Mouse (Mus musculus) megakaryocyte, embryonic 14.5 days (primary cell): ENCODE measurements around the gene Cnpy1. TPM values are rescaled to one million over a fixed set of nuclear protein-coding genes. Genes with fewer than 3 reads are reported as not detected.

Experiments
- H3K27me3 ChIP-seq: replicated peaks from 2 replicates; pipeline ENCODE3; 2012; ENCODE audit warnings: inconsistent platforms
- H3K36me3 ChIP-seq: replicated peaks from 2 replicates; pipeline ENCODE3; 2012; ENCODE audit warnings: low read length, inconsistent platforms, mixed read lengths
- H3K4me1 ChIP-seq: 2 replicates; pipeline ENCODE4 v1.6.1; 2012; ENCODE audit warnings: inconsistent platforms
- H3K4me3 ChIP-seq: replicated peaks from 2 replicates; pipeline ENCODE3; 2012; ENCODE audit warnings: moderate library complexity, mild to moderate bottlenecking, inconsistent platforms
- H3K9me3 ChIP-seq: 2 replicates; pipeline ENCODE4 v1.6.1; 2012; ENCODE audit warnings: inconsistent platforms
- FLI1 ChIP-seq: IDR thresholded peaks from 2 replicates; pipeline ENCODE4 v1.6.1; 2012; ENCODE audit warnings: low read length, inconsistent platforms, mixed read lengths
- GATA1 ChIP-seq: IDR thresholded peaks from 3 replicates; pipeline ENCODE4 v1.6.1; 2012; ENCODE audit warnings: mixed read lengths, low read length, inconsistent platforms, borderline replicate concordance
- polyA plus RNA-seq: library from polyadenylated mRNA; stranded (reverse); fragments of >175 nt; gene quantifications from 2 replicates; pipeline ENCODE4 v1.2.3, GENCODE M21; 2012; ENCODE audit warnings: low replicate concordance; ENCODE audit not compliant: insufficient read depth

Gene Cnpy1
- polyA plus RNA-seq, 1 experiment: not detected

DNA sequence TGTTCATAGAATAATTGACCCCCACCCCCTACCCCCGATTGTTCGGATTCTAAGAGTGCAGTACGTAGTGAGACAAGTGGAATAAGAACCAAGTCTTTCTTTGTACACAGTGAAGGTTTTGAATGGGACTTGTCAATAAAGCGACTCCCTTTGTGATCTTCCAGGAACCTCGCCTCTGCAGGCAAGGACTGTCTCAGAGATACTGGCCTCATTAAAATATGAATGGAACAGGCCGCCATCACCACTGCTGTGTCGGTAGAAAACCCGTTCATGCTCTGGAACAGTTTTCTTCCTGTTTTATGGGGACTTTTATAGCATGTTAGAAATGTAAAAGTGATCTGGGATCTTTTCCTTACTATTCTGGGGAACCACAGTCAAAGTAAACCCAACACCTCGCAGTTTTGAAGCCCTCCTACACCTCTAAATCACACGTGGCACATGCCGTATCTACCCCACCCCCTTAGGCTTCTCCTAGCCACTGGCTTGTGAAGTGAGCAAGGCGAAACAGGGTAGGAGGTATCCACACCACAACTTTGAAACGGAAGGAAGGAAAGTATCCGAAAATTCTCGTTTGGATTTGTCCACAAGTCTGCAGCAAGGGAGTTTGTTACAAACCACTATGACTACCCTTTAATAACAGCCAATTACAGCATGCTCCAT is 33.8 kb downstream of the Cnpy1 start:
- Histone ChIP-seq H3K27me3 (peaks cover 88% of the 10 kb centered on the region), H3K4me3 (no peak overlapping the region), H3K36me3 (no peaks in the 10 kb centered on the region), H3K4me1 (peaks cover 43% of the 10 kb centered on the region), H3K9me3 (no peaks in the 10 kb centered on the region)
- no peak for TF ChIP-seq FLI1
- no peak for TF ChIP-seq GATA1

GRCm38 (mm10) chr5:28210591-28211550 is 34.7 kb downstream of the Cnpy1 start:
- Histone ChIP-seq H3K4me1 (peaks cover 43% of the 10 kb centered on the region), H3K27me3 (peaks cover 86% of the 10 kb centered on the region), H3K9me3 (no peaks in the 10 kb centered on the region), H3K36me3 (no peaks in the 10 kb centered on the region), H3K4me3 (peak overlapping the region; percentile 64)
- TF ChIP-seq GATA1 (no peak), FLI1 (no peak)

DNA sequence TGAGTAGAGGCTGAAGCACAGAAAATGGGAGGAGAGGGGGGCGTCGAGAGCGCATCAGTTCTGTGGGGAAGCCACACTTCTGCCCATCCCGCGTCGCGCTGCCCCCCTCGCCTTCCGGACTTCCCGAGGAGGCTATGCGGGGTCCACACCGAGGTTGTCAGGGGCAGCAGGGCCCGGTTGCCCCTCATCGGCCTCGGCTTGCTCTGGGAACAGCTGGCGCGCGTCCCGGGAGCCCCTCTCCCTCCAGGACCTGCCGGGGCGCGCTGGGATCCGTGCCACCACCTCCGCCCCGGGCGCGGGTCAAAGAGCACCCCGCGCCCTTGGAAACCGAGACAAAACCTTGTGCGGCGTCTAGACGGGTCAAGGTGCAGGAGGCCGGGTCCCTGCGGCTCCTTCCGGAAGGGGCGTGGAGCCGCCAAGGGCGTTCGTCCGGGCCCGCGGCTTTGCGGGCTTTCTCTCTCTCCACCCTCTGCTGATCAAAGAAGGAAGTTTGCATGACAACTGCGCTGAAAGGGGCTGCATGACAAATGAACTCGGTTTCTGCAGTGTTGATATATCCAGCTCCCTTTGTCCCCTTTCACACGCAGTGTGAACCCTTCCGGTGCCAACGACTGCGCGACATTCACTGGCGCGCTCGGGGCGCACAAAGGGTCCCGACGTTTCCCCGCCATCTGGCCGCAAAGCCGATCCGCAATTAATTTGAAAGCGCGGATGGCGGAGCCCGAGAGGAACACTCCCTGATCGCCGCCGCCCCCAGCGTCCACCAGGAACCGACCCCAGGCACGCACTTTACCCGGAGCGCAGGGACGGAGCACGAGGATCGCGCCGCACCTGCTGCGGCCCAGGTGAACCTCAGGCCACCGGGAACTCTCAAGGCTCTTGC is 35.8 kb downstream of the Cnpy1 start:
- TF ChIP-seq GATA1 (no peak), FLI1 (no peak)
- H3K27me3 ChIP-seq: peaks cover 87% of the 10 kb centered on the region

DNA sequence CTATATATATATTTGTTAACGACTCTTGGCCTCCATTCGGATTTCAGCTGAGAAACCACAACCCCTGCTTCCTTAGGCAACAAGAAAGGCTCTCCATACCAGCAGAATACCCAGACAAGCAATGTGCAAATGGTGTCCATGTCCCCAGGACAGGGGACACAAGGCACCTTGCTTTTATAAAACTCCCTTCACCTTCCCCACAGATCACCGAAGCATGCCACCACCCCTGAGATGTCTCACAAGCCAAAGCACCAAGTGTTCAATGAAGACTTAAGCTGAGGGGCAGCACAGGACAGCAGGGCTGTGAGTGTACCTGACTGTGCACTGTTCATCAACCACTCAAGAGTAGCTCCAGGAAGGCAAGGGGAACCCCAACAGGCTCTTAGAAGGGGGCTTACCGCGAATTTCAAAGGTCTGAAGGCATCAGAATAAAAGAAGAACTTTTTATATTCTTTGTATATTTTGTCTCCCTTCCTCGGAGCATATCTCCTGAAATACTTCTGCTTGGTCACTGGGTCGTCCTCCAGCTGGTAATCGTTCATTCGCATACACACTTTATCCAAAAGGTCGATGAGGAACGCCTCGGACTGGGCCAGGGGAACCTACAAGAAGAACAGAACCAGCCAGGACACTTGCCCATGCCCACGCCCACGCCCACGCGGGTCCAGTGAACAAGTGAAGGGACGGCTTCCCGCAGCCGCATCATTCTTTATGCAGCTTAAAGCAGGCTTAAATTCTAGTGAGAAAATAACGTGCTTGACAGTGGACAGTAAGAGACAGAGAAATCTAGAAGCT is 36.7 kb downstream of the Cnpy1 start:
- no peaks in the 10 kb centered on the region for H3K36me3 ChIP-seq
- no peak overlapping the region for H3K4me3 ChIP-seq
- H3K4me1 ChIP-seq: peaks cover 32% of the 10 kb centered on the region
- no peaks in the 10 kb centered on the region for H3K9me3 ChIP-seq
- no peak for TF ChIP-seq FLI1
- no peak for TF ChIP-seq GATA1
- peaks cover 86% of the 10 kb centered on the region for H3K27me3 ChIP-seq

More for the DNA sequence above, 35.8 kb downstream of the Cnpy1 start:
- Histone ChIP-seq H3K4me1 (peaks cover 40% of the 10 kb centered on the region), H3K4me3 (peak overlapping the region; percentile 86), H3K36me3 (no peaks in the 10 kb centered on the region), H3K9me3 (no peaks in the 10 kb centered on the region)

GRCm38 (mm10) chr5:28207043-28207442 is 38.6 kb downstream of the Cnpy1 start:
- Histone ChIP-seq H3K4me1 (peaks cover 28% of the 10 kb centered on the region), H3K4me3 (no peak overlapping the region), H3K27me3 (peaks cover 86% of the 10 kb centered on the region), H3K36me3 (no peaks in the 10 kb centered on the region), H3K9me3 (no peaks in the 10 kb centered on the region)
- TF ChIP-seq GATA1: no peak
- TF ChIP-seq FLI1: no peak

- peaks cover 85% of the 10 kb centered on the region for H3K27me3 ChIP-seq
- H3K4me1 ChIP-seq: peaks cover 23% of the 10 kb centered on the region
- no peaks in the 10 kb centered on the region for H3K36me3 ChIP-seq
- no peak overlapping the region for H3K4me3 ChIP-seq
- TF ChIP-seq GATA1: no peak
- TF ChIP-seq FLI1: no peak
- H3K9me3 ChIP-seq: no peaks in the 10 kb centered on the region
Measured at GRCm38 (mm10) chr5:28206448-28206847, 39.2 kb downstream of the Cnpy1 start.

DNA sequence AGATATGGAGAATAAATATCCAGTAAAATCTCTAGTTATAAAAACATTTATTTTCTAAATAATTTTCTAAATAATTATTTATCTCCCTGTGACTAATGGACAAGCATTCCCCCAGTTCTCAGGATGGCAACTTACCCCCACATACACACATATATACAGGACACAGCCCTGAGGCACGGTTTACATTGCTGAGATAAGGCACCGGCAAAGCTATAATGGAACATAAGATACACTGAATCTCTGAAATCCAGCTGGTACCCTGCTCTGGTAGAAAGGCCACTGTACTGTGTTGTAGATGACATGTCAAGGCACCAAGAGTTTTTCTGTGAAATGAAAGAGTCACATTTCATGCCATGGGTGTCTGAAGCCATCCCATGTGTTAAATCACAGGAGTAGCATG is 40.9 kb downstream of the Cnpy1 start:
- Histone ChIP-seq H3K9me3 (no peaks in the 10 kb centered on the region), H3K36me3 (no peaks in the 10 kb centered on the region), H3K27me3 (peaks cover 79% of the 10 kb centered on the region), H3K4me1 (peaks cover 7% of the 10 kb centered on the region), H3K4me3 (no peak overlapping the region)
- no peak for TF ChIP-seq GATA1
- TF ChIP-seq FLI1: no peak

- no peak for TF ChIP-seq FLI1
- no peak for TF ChIP-seq GATA1
- no peaks in the 10 kb centered on the region for H3K36me3 ChIP-seq
- H3K4me3 ChIP-seq: no peak overlapping the region
- peaks cover 6% of the 10 kb centered on the region; the same call in 1 of the 2 replicates for H3K4me1 ChIP-seq
- no peaks in the 10 kb centered on the region for H3K9me3 ChIP-seq
- peaks cover 77% of the 10 kb centered on the region for H3K27me3 ChIP-seq
Measured at GRCm38 (mm10) chr5:28203086-28203485, 42.5 kb downstream of the Cnpy1 start.
